Mouse (Mus musculus) G1E (cell line): ENCODE results near the gene Hsd17b3.

Experiments
- CTCF ChIP-seq: IDR thresholded peaks from 2 replicates; pipeline ENCODE4 v1.5.1; 2012; ENCODE audit warnings: low read depth, low read length, inconsistent platforms, mixed read lengths
- GATA1 ChIP-seq: IDR thresholded peaks from 2 replicates; pipeline ENCODE4 v1.6.1; 2012; ENCODE audit warnings: borderline replicate concordance, low read length, inconsistent platforms, mixed read lengths
- GATA2 ChIP-seq: IDR thresholded peaks from 2 replicates; pipeline ENCODE4 v1.6.1; 2012; ENCODE audit warnings: low read depth, low read length, inconsistent platforms, borderline replicate concordance
- POLR2AphosphoS5 ChIP-seq: IDR thresholded peaks from 2 replicates; pipeline ENCODE4 v1.6.1; 2012; ENCODE audit warnings: low read depth, low read length, inconsistent platforms; ENCODE audit not compliant: insufficient replicate concordance
- TAL1 ChIP-seq: conservative IDR thresholded peaks from 2 replicates; pipeline ENCODE4 v1.6.1; 2012; ENCODE audit warnings: low read depth, low read length, inconsistent platforms, mixed read lengths

- no peak for TF ChIP-seq CTCF
- TF ChIP-seq GATA1, result no peak
- no peak for TF ChIP-seq POLR2AphosphoS5
- no peak for TF ChIP-seq TAL1
- no peak for TF ChIP-seq GATA2
Observed at GRCm38 (mm10) chr13:64120760-64121159, 31.7 kb upstream of the Hsd17b3 start.
